Mouse (Mus musculus) T-helper 2 cell (primary cell): ENCODE measurements around the gene Ryr1.

Experiments used
- in situ Hi-C: fragments of 300-600 bp; cut with MboI, MseI; formaldehyde crosslinking; loops from one replicate; pipeline ENCODE4 v1.15.1; 2025; ENCODE audit warnings: high pct_unique_total_duplicates

The Ryr1 gene

DNA sequence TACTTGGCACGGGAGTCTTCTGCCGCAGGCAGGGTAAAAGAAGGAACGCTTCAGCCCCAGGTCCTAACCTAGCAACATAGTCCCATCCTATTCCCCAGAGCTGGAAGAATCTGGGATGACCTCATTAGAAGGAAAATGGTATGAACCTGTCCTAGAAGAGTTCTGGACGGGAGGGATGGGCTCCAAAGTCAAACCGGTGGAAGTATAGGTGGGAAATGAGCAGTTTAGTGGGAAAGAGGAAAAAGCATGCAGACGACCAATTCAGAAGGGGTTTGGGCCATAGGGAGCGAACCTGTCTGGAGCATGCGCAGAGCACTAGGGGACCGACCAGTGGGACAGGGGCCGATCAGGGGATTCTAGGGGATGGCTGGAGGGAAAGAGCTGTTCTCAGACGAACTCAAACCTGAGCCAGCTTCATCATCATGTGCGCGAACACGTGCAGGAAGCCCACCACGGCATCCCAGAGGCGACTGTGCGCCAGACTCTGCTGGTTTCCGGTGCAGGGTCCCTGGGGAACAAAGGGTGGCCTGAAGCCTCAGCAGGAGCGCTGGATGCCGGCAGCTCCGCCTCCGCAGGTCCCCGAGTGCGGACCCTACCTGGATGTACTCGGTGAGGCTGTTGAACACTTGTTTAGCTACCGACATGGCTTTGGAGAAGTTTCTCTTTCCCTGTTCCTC, 84.9 kb downstream of the Ryr1 start:
- in situ Hi-C loops = loop anchor here (10.0 kb wide), 2 partner anchors 55 to 1355 kb away; partner anchors contain the start of genes Eif3k and Map4k1

DNA sequence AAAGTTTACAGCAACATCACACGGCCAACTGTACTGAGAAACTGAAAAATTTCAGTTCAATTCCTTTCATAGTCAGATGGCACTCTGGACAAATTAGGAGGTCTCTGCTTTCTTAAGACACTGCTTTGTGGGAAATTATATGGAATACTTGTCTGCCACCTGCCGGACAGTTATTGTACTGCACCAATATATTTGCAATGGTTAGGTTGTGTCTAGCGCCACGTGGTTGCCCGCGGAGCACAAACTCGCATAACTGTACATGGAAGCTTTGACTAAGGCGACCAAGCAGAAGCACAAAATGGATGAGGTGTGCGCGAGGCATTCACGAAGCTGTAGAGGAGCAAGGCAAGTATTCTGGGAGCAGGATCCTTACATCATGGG, 85.4 kb downstream of the Ryr1 start:
- in situ Hi-C loops = loop anchor here (10.0 kb wide), 2 partner anchors 55 to 1355 kb away; partner anchors contain the start of genes Eif3k and Map4k1

DNA sequence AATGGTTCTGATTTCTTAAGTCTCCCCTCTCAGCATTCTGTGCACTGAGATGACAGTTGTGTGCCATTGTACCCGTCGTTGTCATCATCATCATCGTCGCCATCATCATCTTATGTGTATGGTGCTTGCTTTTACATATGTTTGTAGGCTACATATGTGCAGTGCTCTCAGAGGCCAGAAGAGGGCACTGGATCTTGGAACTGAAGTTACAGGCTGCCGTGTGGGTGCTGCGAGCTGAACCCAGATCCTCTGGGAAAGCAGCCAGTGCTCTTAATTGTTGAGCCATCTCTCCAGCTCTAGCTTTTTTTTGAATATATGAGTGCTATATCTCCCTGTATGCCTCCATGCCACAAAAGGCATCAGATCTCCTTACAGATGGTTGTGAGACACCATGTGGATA, 87.7 kb downstream of the Ryr1 start:
- in situ Hi-C loops = loop anchor here (10.0 kb wide), 2 partner anchors 52 to 1358 kb away; partner anchors contain the start of genes Eif3k and Map4k1

DNA sequence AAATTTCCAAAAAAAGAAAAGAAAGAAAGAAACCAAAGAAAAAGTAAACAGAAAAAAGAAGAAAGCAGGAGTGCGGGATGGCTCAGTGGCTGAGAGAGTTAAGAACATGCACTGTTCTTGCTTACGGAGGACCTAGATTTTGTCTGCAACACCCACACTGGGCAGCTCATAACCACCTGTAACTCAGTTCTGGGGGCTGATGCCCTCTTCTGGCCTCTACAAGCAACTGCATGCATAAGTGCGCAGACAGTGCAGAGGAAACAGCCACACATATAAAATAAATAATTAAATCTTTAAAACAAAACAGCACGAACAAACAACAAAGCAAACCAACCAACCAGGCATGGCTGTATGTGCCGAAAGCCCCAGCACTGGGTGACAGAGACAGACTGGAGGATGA, 92.3 kb downstream of the Ryr1 start:
- in situ Hi-C loops = loop anchor here (10.0 kb wide), 2 partner anchors 48 to 1362 kb away; partner anchors contain the start of genes Eif3k and Map4k1

DNA sequence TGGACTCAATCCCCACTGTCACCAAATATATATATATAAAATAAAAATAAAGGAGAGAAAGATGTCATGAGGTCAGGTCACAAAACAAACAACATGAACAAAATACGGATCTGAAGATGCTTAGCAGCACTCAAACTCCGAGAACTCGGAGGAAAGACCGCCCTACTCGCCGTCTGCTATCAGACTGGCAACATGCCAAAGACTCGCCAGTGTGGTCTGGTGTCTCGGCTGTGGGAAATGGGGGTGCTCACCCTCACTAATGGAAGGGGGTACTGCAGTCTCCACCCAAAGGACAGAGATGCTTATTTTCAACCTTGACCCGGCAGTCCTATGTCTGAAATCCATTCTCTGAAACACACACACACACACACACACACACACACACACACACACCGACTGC, 93.3 kb downstream of the Ryr1 start:
- in situ Hi-C loops = loop anchor here (10.0 kb wide), 2 partner anchors 47 to 1363 kb away; partner anchors contain the start of genes Eif3k and Map4k1

DNA sequence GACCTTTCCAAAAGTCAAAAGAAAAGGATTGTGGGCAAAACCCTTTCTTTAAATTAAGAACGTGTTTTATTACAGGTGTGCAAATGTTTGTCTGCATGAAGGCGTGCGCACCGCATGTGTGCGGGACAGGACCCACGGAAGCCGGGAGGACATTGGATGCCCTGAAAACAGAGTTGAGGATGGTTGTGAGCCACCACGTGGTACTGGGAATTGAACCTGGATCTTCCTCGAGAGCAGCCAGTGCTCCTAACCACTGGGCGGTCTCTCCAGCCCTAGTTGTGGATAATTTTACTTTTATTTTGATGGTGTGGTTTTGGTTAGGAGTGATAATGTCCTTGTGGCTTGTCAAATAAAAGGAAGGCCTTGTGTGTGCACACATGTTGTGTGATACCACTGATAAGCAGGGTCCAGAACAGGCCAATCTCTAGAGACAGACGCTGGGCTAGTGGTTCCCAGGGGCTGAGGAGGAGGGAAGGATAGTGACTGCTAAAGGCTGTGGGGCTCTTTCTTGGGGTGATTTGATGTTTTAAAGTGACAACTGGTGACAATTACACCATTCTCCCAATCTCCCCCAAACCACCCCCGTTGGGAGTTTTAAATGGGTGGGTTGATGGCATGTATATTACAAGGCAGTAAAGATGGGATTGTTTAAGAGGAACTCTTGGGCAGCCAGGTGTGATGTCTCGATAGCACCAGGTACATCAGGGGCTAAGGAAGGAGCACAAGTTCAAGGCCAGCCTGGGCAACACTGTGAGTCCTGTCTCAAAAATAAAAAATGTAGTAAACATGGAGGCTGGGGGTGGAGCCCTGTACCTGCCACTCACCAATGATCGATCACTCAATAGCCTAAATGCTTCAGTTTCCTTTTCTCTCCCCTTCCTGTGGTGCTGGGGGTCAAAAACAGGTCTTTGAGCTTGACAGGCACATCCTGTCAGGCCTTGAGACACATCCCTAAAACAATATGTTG, 95.0 kb downstream of the Ryr1 start:
- in situ Hi-C loops = loop anchor here (10.0 kb wide), 2 partner anchors 45 to 1365 kb away; partner anchors contain the start of genes Eif3k and Map4k1

DNA sequence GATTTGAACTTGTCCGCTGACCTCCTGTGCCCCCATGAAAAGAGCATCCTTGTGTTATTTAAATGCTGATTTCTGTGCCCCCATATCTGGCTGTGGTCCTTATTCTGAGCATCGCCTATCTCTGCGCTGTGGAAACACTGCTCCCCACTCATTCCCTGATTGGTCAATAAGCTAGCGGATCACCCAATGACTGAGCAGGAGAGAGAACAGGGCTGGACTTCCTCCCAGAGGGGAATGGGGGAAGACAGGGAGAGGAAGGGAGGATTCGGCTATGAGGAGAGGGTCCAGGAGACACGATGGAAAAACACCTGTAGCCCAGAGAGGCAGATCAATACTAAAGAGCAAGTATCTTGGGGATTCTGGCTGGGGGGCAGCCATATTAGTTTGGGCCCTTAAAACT, 96.2 kb downstream of the Ryr1 start:
- in situ Hi-C loops = no loop called here

DNA sequence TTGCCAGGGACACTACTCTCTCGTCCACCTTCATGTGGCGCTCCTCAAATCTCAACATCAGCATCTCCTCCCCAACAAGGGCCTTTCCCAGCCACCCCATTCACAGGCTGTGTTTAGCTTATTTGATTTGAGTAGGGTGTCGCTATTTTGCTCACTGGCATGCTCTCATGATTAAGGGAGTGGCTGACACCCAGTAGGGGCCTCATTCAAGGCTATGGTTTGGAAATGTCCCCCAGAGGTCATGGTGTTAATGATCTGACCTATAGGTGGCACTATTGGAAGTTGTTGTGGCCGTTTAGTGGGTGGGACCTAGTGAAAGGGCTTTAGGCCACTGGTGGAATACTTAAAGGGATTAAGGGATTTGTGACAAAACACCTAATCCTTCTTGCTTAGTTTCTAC, 98.2 kb downstream of the Ryr1 start:
- in situ Hi-C loops = no loop called here

DNA sequence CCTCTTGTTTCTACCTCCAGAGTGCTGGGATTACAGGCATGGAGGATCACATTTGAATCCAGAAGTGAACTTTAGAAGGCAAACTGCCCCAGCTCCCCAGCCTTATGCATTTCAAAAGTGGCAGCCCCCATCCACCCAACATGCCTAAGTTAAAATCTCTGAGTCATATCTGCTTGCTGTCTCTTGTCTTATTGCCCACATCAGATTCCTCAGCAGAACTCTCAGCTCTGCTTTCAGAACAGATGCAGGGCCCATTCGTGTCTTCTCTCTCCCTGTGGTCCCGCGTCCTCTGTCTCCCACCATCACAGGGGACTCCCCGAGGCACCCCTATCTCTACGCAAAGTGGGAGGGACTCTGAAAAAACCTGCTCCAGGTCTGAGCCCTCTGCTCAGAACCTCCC, 98.8 kb downstream of the Ryr1 start:
- in situ Hi-C loops = no loop called here

DNA sequence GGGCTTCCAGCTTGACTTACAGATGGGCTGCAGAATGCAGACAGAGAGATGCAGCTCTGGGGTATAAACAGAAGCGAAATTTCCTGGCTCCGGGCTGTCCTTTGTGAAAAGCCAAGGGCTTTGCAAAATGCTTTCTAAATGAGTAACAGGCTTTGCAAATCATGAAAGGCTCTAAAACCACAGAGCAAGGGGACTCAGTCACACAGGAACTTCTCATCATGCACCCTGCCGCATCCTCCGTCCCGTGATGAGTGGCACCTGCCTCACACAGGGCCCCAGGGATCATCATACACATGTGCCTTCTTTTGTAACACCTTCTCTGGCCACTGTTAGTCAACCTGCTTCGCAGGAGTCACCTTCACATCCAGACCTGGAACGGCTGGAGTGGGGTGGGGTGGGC, 99.4 kb downstream of the Ryr1 start:
- in situ Hi-C loops = no loop called here

DNA sequence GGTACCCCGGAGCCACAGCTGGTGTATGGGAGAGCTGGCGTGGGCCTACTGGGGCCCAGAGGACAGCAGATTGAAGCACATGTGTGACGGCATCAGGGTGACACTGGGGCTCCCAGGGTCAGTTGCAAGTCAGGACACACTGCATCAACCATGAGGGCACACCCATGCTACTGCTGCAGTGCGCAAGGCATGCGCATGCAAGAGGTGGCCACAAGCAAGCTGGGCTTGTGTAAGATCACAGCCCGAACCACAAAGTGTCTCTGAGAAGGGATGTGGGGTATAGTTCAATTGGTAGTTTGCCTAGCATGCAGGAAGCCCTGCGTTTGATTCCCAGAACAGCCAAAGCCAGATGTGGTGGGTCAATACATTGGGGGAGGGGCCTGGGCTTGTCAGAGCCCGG, 101.5 kb downstream of the Ryr1 start:
- in situ Hi-C loops = no loop called here

DNA sequence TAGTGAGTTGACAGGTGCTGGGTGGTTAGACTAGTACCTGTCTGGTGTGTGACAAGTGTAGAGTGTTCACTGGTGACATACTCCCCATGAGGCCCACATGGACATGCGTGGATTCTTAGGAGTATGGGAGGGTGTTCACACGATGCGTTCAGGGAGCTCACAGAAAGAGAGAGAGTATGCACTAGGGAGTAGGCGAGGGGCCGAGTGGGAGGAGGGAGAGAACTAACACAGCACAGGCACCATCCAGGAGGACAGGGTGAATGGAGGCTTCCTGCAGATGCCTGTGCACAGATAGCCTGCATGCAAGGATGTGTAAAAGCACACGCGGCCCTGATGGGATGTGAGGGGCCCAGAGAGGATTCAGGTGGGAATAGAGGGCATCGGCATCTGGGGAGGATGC, 102.5 kb downstream of the Ryr1 start:
- in situ Hi-C loops = no loop called here

DNA sequence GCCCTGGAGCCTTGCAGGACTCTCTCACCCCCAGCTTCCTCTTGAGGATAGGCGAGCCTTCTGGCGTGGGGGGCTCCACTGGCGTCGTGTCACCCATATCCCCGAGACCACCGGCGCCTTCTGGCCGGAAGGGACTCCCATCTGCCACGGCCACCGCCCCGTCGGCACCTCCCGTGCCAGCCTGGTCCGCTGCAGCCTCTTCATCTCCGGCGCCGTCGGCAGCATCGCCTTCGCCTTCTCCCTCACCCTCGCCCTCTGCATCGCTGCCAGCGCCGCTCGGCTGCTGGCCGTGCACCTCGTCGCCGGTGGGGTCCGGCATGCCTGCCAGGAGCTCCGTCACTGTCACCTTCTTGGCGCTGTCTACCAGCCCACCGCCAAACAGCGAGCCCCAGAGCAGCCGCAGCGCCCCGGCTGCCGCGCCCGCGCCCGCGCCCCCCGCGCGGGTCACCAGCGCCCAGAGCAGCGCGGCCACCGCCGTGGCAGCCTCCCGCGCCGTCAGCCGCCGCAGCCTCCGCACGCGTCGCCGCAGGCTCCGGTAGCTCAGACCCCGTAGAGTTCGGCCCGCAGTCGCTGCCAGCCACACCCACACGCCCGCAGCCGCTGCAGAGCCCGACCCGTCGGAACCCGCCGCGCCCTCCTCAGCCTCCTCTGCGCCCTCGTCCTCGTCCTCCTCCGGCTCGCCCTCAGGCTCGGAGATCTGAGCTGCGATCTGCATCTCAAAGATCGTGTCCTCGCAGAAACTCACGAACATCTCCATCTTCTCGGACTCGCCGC, 105.3 kb downstream of the Ryr1 start:
- in situ Hi-C loops = no loop called here

DNA sequence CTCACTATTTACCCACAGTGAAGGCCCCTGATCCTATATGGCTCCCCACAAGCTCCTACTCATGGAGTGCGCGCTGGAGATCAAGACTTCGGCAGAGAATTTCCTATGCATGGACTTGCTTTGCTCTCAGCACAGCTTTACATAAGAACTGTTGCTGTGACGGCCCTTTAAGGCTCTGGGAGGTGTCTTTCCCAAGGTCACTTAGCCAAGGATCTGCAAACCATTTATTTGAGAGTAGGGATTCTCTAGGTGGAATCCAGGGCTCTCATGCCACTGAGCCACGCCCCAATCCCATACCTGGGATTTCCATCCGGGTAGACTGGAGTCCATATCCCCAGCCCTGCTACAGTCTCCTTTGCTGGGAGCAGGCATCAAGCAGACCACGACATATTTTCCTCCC, 107.8 kb downstream of the Ryr1 start:
- in situ Hi-C loops = no loop called here

DNA sequence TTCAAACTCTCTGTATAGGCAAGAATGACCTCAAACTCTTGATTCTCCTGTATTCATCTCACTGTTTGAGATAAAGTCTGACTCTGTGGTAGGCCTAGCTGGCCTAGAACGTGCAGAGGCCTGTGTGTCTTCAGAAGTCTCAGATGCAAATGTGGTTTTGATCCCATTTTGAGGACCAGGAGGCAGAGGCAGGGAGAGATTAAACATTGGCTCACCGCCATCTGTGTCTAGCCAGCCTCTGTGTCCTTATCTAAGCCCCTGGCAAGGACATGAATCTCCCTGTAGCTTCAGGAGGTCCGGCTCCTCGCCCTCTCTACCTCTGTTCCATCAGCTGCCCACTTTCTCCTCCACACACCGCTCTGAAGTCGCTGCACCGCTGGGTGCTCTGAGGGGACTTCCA, 108.5 kb downstream of the Ryr1 start:
- in situ Hi-C loops = no loop called here

DNA sequence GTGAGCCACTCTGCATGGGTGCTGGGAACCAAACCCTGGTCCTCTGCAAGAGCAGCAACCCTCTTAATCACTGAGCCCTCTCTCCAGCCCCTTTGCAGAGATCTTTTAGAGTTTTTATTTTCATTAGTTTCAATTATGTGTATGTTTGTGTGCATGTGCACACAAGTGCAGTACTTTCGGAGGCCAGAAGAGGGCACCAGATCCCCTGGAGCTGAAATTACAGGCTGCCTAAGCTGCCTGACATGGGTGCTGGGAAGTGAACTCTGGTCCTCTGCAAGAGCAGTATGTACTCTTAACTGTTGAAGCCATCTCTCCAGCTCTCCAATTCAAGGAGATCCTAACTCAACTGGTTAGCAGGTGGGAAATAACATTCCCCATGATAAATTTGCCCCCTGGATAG, 110.0 kb downstream of the Ryr1 start:
- in situ Hi-C loops = no loop called here

DNA sequence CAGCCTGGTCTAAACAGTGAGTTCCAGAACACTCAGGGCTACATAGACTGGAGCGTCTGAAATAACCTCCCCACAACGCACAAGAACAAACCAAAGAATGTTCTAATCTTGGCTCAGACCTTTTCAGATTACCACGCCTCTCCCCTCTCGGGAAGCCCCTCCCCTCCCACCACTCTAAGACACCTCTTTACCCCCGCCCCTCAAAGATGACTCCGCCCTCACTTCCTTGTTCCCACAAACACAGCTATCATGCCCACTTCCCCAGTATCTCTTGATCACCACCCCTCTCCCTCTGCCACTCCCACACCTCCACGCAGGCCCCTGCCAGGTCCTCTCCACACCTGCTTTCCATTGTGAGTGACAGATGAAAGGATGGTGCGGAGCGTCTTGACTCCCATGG, 116.3 kb downstream of the Ryr1 start:
- in situ Hi-C loops = no loop called here

DNA sequence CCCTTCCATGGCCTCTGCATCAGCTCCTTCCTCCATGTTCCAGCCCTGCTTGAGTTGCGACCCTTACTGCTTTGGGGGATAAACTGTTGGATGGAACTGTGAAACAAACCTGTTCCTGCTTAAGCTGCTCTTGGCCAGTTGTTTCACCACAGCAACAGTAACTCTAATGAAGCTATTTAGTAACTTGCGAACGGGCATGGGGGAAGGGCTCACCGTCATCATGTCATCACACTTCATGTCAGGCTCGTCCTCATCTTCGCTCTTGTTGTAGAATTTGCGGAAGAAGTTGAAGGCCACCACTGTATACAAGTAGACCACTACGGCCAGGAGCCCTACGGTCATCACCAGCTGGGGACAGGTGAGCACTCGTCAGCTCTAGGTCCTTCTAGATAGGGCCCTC, 116.8 kb downstream of the Ryr1 start:
- in situ Hi-C loops = no loop called here

DNA sequence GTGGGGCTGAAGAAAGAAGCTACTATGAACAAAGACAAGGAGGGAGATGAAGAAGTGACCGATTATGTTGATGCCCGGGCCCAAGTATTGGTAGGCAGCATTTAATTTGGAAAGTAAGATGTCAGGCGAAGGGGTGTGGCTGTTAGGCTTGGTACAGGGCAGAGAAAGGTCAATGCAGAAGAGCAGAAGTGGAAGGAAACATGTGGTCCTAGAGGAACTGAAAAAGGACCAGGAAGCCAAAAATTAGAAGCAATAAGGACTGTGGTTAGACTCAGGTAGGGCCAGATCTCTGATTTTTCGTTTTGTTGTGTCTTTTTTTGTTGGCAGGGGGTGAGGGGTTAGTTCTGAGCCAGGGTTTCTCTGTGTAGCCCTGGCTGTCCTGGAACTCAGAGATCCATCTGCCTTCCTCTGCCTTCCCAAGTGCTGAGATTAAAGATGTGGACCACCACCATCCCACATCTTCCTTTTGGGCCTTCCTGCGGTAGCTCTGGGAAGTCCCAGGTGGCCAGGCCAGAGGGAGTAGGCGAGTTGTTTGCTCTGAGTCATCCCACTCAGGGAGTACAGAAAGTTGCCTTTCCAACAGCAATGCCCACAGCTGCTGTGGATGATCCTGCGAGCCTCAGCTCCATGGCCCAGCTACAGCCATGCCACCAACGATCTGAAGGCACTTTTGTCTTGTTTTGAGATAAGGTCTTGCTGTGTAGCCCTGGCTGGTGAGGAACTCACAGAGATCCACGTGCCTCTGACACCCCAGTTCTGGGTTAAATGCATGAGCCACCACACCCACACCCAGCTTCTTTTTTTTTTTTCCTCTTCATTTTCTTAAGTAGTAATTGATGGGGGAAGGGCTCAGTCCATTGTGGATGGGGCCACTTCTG, 117.5 kb downstream of the Ryr1 start:
- in situ Hi-C loops = no loop called here

DNA sequence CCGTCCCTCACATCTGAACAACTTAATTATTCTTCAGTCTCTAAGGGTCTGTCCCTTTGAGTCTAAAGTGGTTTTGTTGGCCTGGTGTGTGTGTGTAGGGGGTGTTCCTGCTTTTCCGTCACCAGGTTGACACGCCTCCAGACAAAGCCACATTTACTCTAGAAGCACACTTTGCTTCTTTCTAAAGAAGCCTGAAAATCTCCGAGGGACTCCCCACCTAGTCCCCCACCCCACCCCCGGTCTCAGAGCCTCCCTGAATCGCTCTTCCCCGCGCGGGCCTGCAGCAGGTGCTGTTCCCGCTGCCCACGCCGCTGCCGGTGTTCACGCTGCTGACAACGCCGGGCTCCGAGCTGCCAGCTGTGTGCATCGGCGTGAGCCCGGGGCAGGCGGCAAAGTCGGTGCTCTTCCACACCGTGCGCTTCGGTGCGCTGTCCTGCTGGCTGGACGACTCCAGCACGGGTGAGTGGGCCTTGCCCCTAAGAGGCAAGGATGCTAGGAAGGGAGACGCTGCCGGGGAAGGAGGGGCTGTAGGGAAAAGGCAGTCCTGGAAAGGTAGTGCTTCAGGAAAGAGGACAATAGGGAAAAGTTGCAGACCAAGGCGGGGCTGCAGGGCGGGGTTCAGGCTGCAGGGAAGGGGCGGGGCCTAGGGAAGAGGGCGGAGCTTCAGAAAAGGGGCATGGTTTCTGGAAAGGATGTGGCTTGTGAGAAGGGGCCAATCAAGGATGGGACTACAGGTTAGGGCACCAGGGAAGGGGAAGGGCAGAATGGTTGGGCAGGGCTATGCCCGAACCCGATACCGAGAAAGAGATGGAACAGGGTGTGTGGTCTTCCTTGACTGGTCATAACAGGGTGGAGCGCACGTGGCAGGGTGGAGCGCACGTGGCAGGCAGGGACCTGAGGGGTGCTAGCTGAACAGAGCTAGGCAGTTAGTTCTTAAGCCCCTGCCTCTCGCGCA, 124.1 kb downstream of the Ryr1 start:
- in situ Hi-C loops = no loop called here
